17 mouse cellular contexts compared by ENCODE assay signal in genomic region chr5:118760986-118761385, GRCm38 (mm10).
"Had no signal": no experiment of that assay in that cellular context is flagged by ENCODE, and none has a peak within 500 bp of the region (broad histone marks: within the 10 kb centered on the region; RNA-seq: fewer than 3 reads in every experiment).

No protein-coding gene starts in this region.

- ATAC-seq: lung, postnatal 0 days; midbrain, embryonic 13.5 days; midbrain, embryonic 15.5 days had no signal

- H3K27ac ChIP-seq: lung, embryonic 15.5 days; macrophage; midbrain, embryonic 13.5 days; midbrain, embryonic 15.5 days; neural tube, embryonic 12.5 days had no signal

- H3K4me3 ChIP-seq: lung, embryonic 15.5 days; megakaryocyte, embryonic 14.5 days; midbrain, embryonic 13.5 days; midbrain, embryonic 15.5 days; neural tube, embryonic 12.5 days had no signal

- H3K4me2 ChIP-seq: lung, embryonic 15.5 days; midbrain, embryonic 11.5 days; midbrain, embryonic 13.5 days; midbrain, embryonic 15.5 days; neural tube, embryonic 12.5 days had no signal

- H3K9me3 ChIP-seq: lung, embryonic 15.5 days; megakaryocyte, embryonic 14.5 days; midbrain, embryonic 13.5 days; midbrain, embryonic 15.5 days; neural tube, embryonic 12.5 days had no signal

- DNase-seq: lung, adult 2 months; lung, postnatal 14 days; lung, postnatal 36 days; right cerebral cortex, postnatal 14 days; right cerebral cortex, postnatal 4 days; spleen, adult 18-20 months; thymus, adult 18-20 months; thymus, postnatal 14 days; thymus, postnatal 36 days had no signal

- H3K9ac ChIP-seq: lung, embryonic 15.5 days; midbrain, embryonic 13.5 days; midbrain, embryonic 15.5 days; neural tube, embryonic 12.5 days had no signal

- H3K4me1 ChIP-seq: lung, embryonic 15.5 days; midbrain, embryonic 13.5 days; midbrain, embryonic 15.5 days; neural tube, embryonic 12.5 days had no signal

- H3K27me3 ChIP-seq: lung, embryonic 15.5 days; megakaryocyte, embryonic 14.5 days; midbrain, embryonic 13.5 days; midbrain, embryonic 15.5 days; neural tube, embryonic 12.5 days had no signal
